Mouse (Mus musculus): Measurements from ENCODE around the gene Clec10a.
"Not testable (repeated sequence)": the region's sequence is repeated elsewhere in the genome, so short reads cannot be mapped to it uniquely, and the experiment has no call there.

Clec10a gene

DNA sequence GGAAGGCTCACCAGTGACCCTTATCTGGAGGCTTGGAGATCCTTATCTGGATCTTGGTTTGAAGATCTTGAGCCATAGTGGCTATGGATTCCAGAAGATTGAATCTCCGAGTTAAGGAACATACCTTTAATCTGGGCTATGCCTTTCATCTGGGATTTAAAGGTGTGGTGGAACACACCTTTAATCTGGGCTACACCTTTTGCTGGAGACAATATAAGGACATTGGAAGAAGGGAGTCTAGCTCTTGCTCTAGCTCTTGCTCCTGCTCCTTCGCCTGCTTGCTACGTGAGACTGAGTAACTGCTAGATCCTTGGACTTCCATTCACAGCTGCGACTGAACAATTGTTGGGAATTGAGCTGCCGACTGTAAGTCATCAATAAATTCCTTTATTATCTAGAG, at the start of gene Clec10a:
Clec10a (plus strand) TSS at position 301 of the 400 bp plus-strand sequence.
- H3K9me3 ChIP-seq (ENCODE audit: low read length): peaks cover 25% of the 10 kb centered on the region
- H3K27me3 ChIP-seq (ENCODE audit: insufficient read depth, low read length); H3K4me3 ChIP-seq (replicated peaks; ENCODE audit: low read length); H3K4me1 ChIP-seq (replicated peaks; ENCODE audit: low read depth, low read length); H3K36me3 ChIP-seq (ENCODE audit: insufficient read depth, low read length): not testable (repeated sequence)

DNA sequence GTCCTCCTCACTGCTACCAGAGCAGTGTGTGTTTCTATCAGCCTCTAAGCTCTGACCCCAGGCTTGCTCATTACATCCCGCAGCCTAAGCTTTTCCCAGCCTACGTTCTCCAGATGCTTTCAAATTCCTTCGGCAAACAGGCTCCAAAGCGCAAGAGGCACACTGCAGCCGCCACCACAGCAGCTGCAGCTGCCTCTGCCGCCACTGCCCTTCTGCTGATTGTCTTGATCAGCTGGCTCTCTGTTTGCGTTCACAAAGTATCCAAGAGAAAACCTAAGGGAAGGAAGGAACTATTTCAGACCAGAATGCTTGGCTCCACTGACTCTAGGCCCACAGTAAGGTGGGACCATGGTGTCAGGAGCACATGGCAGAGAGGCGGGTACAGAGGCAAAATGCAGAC, 48.9 kb upstream of the Clec10a start:
- H3K36me3 ChIP-seq (ENCODE audit: insufficient read depth, low read length): no peaks in the 10 kb centered on the region
- H3K4me1 ChIP-seq (replicated peaks; ENCODE audit: low read depth, low read length): peaks cover 33% of the 10 kb centered on the region
- no peaks in the 10 kb centered on the region for H3K9me3 ChIP-seq (ENCODE audit: low read length)
- H3K27me3 ChIP-seq (ENCODE audit: insufficient read depth, low read length): no peaks in the 10 kb centered on the region; the same call in 1 of the 2 replicates
- peak overlapping the region; percentile 32 for H3K4me3 ChIP-seq (replicated peaks; ENCODE audit: low read length)
- no peak for TF ChIP-seq POU5F1 (IDR thresholded peaks at IDR 0.05; ENCODE audit: borderline replicate concordance, low read length)

DNA sequence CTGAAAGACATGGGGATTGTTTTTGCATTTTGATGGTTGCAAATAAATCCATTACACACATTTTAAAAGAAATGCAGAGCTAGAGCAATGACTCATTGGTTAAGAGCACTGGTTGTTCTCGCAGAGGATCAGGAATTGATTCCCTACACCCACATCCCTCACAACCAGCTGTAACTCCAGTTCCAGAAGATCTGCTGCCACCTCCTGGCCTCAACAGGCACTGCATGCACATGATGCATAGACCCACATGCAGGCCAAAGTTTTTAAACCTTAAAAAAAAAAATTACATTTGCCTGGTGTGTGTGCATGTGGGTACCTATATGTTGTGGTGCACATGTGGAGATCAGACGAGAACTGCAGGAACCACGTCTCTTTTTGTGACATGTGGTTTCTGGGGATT, 45.9 kb upstream of the Clec10a start:
- H3K9me3 ChIP-seq (ENCODE audit: low read length): no peaks in the 10 kb centered on the region
- H3K4me3 ChIP-seq (replicated peaks; ENCODE audit: low read length): no peak overlapping the region
- H3K36me3 ChIP-seq (ENCODE audit: insufficient read depth, low read length): no peaks in the 10 kb centered on the region
- TF ChIP-seq POU5F1 (IDR thresholded peaks at IDR 0.05; ENCODE audit: borderline replicate concordance, low read length) (no peak), CTCF (conservative IDR thresholded peaks at IDR 0.05; ENCODE audit: low read length) (peak; percentile 89), NANOG (IDR thresholded peaks at IDR 0.05; ENCODE audit: borderline replicate concordance, low read length) (no peak)
- H3K4me1 ChIP-seq (replicated peaks; ENCODE audit: low read depth, low read length): peaks cover 25% of the 10 kb centered on the region
- H3K27me3 ChIP-seq (ENCODE audit: insufficient read depth, low read length): peaks cover 5% of the 10 kb centered on the region; the same call in 1 of the 2 replicates

DNA sequence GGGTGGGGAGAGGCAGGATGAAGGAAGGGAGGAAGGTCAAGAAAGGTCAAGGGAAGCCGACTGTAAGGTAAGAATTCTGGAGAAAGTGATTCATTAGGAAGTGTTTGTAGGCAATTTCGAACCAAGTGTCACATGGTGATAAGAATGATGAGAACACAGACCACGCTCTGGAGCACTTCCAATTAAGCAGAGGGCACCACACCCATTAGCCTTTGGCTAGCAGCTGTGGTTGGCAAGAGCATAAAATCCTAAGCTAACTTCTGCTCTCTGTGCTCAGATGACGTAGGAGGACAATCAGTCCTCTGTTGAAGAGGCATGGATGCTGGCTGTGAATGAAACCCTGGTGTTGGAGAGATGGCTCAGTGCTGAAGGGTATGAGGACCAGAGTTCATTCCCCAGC, 41.4 kb upstream of the Clec10a start:
- H3K4me3 ChIP-seq (replicated peaks; ENCODE audit: low read length): no peak overlapping the region
- peaks cover 6% of the 10 kb centered on the region for H3K4me1 ChIP-seq (replicated peaks; ENCODE audit: low read depth, low read length)
- peaks cover 5% of the 10 kb centered on the region; the same call in 1 of the 2 replicates for H3K27me3 ChIP-seq (ENCODE audit: insufficient read depth, low read length)
- peaks cover 6% of the 10 kb centered on the region for H3K9me3 ChIP-seq (ENCODE audit: low read length)
- H3K36me3 ChIP-seq (ENCODE audit: insufficient read depth, low read length): no peaks in the 10 kb centered on the region
- TF ChIP-seq CTCF (conservative IDR thresholded peaks at IDR 0.05; ENCODE audit: low read length): no peak
- no peak for TF ChIP-seq NANOG (IDR thresholded peaks at IDR 0.05; ENCODE audit: borderline replicate concordance, low read length)
- TF ChIP-seq POU5F1 (IDR thresholded peaks at IDR 0.05; ENCODE audit: borderline replicate concordance, low read length): no peak

DNA sequence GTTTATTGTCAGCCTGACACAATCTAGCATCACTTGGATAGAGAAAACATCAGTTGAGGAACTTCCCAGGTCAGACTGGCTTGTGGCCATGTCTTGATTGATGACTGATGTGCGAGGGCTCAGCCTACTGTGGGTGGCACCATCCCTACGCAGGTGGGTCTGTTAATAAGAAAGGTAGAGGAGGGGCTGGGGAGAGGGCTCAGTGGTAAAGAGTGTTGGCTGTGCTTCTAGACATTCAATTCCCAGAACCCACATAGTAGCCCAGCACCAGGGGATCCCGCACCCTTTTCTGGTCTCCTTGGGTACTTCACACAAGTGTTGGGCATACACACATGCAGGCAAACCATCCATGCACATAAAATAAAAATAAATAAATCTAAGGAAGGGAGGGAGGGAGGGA, 40.1 kb upstream of the Clec10a start:
- Histone ChIP-seq H3K27me3 (ENCODE audit: insufficient read depth, low read length) (peaks cover 5% of the 10 kb centered on the region; the same call in 1 of the 2 replicates), H3K36me3 (ENCODE audit: insufficient read depth, low read length) (no peaks in the 10 kb centered on the region), H3K9me3 (ENCODE audit: low read length) (peaks cover 6% of the 10 kb centered on the region), H3K4me1 (replicated peaks; ENCODE audit: low read depth, low read length) (peaks cover 6% of the 10 kb centered on the region), H3K4me3 (replicated peaks; ENCODE audit: low read length) (no peak overlapping the region)
- TF ChIP-seq CTCF (conservative IDR thresholded peaks at IDR 0.05; ENCODE audit: low read length) (no peak), NANOG (IDR thresholded peaks at IDR 0.05; ENCODE audit: borderline replicate concordance, low read length) (no peak), POU5F1 (IDR thresholded peaks at IDR 0.05; ENCODE audit: borderline replicate concordance, low read length) (no peak)

DNA sequence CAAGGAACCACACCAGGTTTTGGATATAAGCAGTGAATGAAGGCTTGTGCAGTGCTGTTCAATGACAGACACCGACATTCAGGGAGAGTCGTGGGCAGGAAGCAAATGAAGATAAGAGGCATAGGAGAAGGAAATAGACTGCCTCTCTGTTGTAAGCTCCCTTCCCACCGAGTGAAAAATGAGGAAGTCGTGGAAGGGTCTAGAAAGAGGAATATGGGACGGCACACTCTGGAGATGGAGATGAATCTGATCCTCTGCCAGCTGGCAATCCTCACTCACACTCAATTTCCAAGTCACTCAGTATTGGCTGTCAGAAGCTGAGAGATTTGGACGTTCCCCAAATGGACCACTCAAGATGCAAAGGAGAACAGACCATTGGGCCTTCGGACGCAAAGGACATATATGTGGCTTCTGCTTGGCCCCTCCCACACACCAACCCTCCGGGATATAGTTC, 26.0 kb upstream of the Clec10a start, which contains the start of gene Mgl2:
Mgl2 (plus strand) TSS at position 404 of the 454 bp plus-strand sequence.
- Histone ChIP-seq H3K4me3 (replicated peaks; ENCODE audit: low read length) (no peak within 1 kb of the TSS), H3K9me3 (ENCODE audit: low read length) (peaks cover 6% of the 10 kb centered on the region), H3K36me3 (ENCODE audit: insufficient read depth, low read length) (no peaks in the 10 kb centered on the region), H3K4me1 (replicated peaks; ENCODE audit: low read depth, low read length) (peaks cover 6% of the 10 kb centered on the region; the same call in 1 of the 2 replicates), H3K27me3 (ENCODE audit: insufficient read depth, low read length) (peaks cover 5% of the 10 kb centered on the region; the same call in 1 of the 2 replicates)
- TF ChIP-seq POU5F1 (IDR thresholded peaks at IDR 0.05; ENCODE audit: borderline replicate concordance, low read length): no peak
- no peak for TF ChIP-seq CTCF (conservative IDR thresholded peaks at IDR 0.05; ENCODE audit: low read length)
- no peak for TF ChIP-seq NANOG (IDR thresholded peaks at IDR 0.05; ENCODE audit: borderline replicate concordance, low read length)

DNA sequence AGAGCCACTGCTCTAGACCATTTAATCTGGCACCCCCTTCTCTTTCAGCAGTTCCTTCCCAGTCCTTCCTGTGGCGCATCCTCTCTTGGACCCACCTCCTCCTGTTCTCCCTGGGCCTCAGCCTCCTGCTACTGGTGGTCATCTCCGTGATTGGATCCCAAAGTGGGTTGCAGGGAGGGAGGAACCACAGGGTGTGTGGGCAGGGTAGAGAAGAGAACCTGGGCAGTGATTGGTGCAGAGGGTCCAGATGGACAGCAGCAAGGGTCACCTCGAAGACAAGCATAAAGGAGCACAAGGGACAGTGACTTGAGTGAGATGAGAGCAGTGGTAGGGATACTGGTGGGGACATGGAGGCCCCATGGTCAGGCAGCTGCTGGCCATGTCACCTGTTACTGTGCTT, 21.0 kb upstream of the Clec10a start:
- not testable (repeated sequence) for H3K27me3 ChIP-seq (ENCODE audit: insufficient read depth, low read length); H3K4me3 ChIP-seq (replicated peaks; ENCODE audit: low read length); H3K9me3 ChIP-seq (ENCODE audit: low read length); H3K4me1 ChIP-seq (replicated peaks; ENCODE audit: low read depth, low read length); H3K36me3 ChIP-seq (ENCODE audit: insufficient read depth, low read length)

DNA sequence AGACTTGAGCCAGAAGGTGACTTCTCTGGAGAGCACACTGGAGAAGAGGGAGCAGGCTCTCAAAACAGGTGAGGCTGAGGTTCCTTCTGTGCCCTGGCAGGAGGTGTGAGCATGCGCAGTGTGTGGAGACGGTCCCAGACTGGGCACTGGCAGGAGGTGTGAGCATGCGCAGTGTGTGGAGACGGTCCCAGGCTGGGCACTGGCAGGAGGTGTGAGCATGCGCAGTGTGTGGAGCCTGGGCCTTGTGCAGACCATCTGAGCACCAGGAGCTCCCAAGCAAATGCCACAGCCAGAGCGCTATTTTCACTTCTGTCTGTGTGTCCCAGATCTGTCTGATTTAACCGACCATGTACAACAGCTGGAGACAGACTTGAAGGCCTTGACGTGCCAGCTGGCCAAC, 20.1 kb upstream of the Clec10a start:
- not testable (repeated sequence) for H3K4me3 ChIP-seq (replicated peaks; ENCODE audit: low read length); H3K9me3 ChIP-seq (ENCODE audit: low read length); H3K36me3 ChIP-seq (ENCODE audit: insufficient read depth, low read length); H3K27me3 ChIP-seq (ENCODE audit: insufficient read depth, low read length); H3K4me1 ChIP-seq (replicated peaks; ENCODE audit: low read depth, low read length)

DNA sequence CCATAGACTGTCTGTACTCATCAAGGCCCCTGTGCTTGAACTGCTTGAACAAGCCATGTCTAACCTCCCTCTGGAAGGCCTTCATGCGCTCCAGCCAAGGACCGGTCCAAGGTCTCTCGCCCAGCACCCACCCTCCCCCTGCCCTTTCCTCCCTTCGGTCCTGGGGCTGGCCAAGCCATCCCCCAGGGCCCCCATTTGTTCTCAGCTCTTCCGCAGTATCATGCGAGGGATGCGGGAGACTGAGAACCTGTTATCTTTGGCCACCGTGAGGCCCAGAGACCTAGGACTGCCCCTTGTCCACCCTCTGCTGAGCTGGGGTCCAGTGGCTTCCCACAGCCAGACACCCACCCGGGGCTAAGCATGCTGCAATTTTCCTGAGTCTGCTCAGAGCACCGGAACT, 16.8 kb upstream of the Clec10a start:
- Histone ChIP-seq H3K27me3 (ENCODE audit: insufficient read depth, low read length) (peaks cover 7% of the 10 kb centered on the region; the same call in 1 of the 2 replicates), H3K4me1 (replicated peaks; ENCODE audit: low read depth, low read length) (no peaks in the 10 kb centered on the region)

More for the DNA sequence above, 16.8 kb upstream of the Clec10a start:
- TF ChIP-seq NANOG (IDR thresholded peaks at IDR 0.05; ENCODE audit: borderline replicate concordance, low read length): no peak
- TF ChIP-seq POU5F1 (IDR thresholded peaks at IDR 0.05; ENCODE audit: borderline replicate concordance, low read length): no peak
- TF ChIP-seq CTCF (conservative IDR thresholded peaks at IDR 0.05; ENCODE audit: low read length): no peak
- H3K4me3 ChIP-seq (replicated peaks; ENCODE audit: low read length): no peak overlapping the region
- H3K9me3 ChIP-seq (ENCODE audit: low read length): peaks cover 6% of the 10 kb centered on the region; the same call in 1 of the 2 replicates
- H3K36me3 ChIP-seq (ENCODE audit: insufficient read depth, low read length): no peaks in the 10 kb centered on the region

Measured in E14TG2a.4 (cell line).